Mouse (Mus musculus) midbrain, embryonic 14.5 days (tissue): ENCODE data around the gene St13. TPM values are rescaled to one million over a fixed set of nuclear protein-coding genes. Genes with fewer than 3 reads are reported as not detected.
"Not testable (repeated sequence)": the region's sequence is repeated elsewhere in the genome, so short reads cannot be mapped to it uniquely, and the experiment has no call there.

ENCODE experiments used
- ATAC-seq: fragments of 200-750 bp; cut with Nextera tagmentation; 2 replicates; pipeline ENCODE4 v1.8.0; 2017; ENCODE audit warnings: moderate number of reproducible peaks, moderate library complexity; ENCODE audit not compliant: low FRiP score, low TSS enrichment
- DNase-seq: peaks from one replicate; pipeline ENCODE4 v3.0.0-alpha.2; 2015
- H3K27ac ChIP-seq: fragments of 300-500 bp; sonication (generic); replicated peaks from 2 replicates; pipeline ENCODE4 v1.5.1; 2014; ENCODE audit warnings: mild to moderate bottlenecking, low read depth, low read length, moderate library complexity
- H3K27me3 ChIP-seq: fragments of 300-500 bp; sonication (generic); 2 replicates; pipeline ENCODE4 v1.6.1; 2014; ENCODE audit warnings: low read length, control low read depth, mixed read lengths; ENCODE audit not compliant: control insufficient read depth, insufficient read depth
- H3K36me3 ChIP-seq: fragments of 300-500 bp; sonication (generic); 2 replicates; pipeline ENCODE4 v1.6.1; 2014; ENCODE audit warnings: low read length, control low read depth; ENCODE audit not compliant: control insufficient read depth, insufficient read depth
- H3K4me1 ChIP-seq: fragments of 300-500 bp; sonication (generic); 2 replicates; pipeline ENCODE4 v1.6.1; 2014; ENCODE audit warnings: mild to moderate bottlenecking, antibody characterized with exemption, low read length, control low read depth; ENCODE audit not compliant: control insufficient read depth, insufficient read depth
- H3K4me2 ChIP-seq: fragments of 300-500 bp; sonication (generic); 2 replicates; pipeline ENCODE4 v1.6.1; 2014; ENCODE audit warnings: mild to moderate bottlenecking, low read length, moderate library complexity
- H3K4me3 ChIP-seq: fragments of 300-500 bp; sonication (generic); replicated peaks from 2 replicates; pipeline ENCODE4 v1.5.1; 2014; ENCODE audit warnings: low read depth, low read length
- H3K9ac ChIP-seq: fragments of 300-500 bp; sonication (generic); replicated peaks from 2 replicates; pipeline ENCODE4 v1.6.1; 2014; ENCODE audit warnings: mild to moderate bottlenecking, low read length, moderate library complexity
- H3K9me3 ChIP-seq: fragments of 300-500 bp; sonication (generic); 2 replicates; pipeline ENCODE4 v1.6.1; 2016; ENCODE audit warnings: low read length, control low read depth, mixed read lengths; ENCODE audit not compliant: control insufficient read depth
- WGBS: fragments of 180-500 bp; shearing (Covaris S2); extraction: QIAGEN DNeasy Blood & Tissue Kit; methylation state at CpG from one replicate; pipeline ENCODE4 v1.1.7; 2014; 5-methylcytosine and 5-hydroxymethylcytosine counted together
- polyA plus RNA-seq: library from polyadenylated mRNA; unstranded; fragments of >200 nt; fragmentation: Nextera tagmentation; extraction: Ambion mirVana; gene quantifications from 2 replicates; pipeline ENCODE4 v1.2.1, GENCODE M21; 2014

Gene St13
- polyA plus RNA-seq, 1 experiment from 2014 or later = 179 TPM

GRCm38 (mm10) chr15:81418065-81418464 lies 18.2 kb upstream of the St13 start:
- no peaks in the 10 kb centered on the region for H3K9me3 ChIP-seq
- no peaks in the 10 kb centered on the region for H3K4me1 ChIP-seq
- H3K27me3 ChIP-seq = no peaks in the 10 kb centered on the region
- no peak overlapping the region for H3K27ac ChIP-seq
- DNase-seq (no peak), ATAC-seq (no peak)
- H3K9ac ChIP-seq = no peak overlapping the region
- WGBS = 96% methylated on average over 4 of the region's 4 CpGs
- H3K36me3 ChIP-seq = 0 out of 2 replicates have a peak, but pooled peaks cover 6% of the 10 kb centered on the region
- H3K4me3 ChIP-seq = no peak overlapping the region
- H3K4me2 ChIP-seq = no peak overlapping the region

- not testable (repeated sequence) for H3K27me3 ChIP-seq, ATAC-seq, H3K27ac ChIP-seq, H3K9ac ChIP-seq, H3K9me3 ChIP-seq, H3K36me3 ChIP-seq, H3K4me3 ChIP-seq, H3K4me1 ChIP-seq
- peak; percentile 9 for DNase-seq
- peak overlapping the region; percentile 37 for H3K4me2 ChIP-seq
- WGBS = 6% methylated on average over 22 of the region's 22 CpGs
These were observed 17.0 kb upstream of the St13 start for GRCm38 (mm10) chr15:81416763-81417310.

- no peak within 1 kb of the TSS for H3K4me3 ChIP-seq
- no peaks in the 10 kb centered on the region; the same call in 1 of the 2 replicates for H3K4me1 ChIP-seq
- DNase-seq (no peak), ATAC-seq (no peak)
- no peak within 1 kb of the TSS for H3K9ac ChIP-seq
- H3K27ac ChIP-seq = no peak within 1 kb of the TSS
- H3K36me3 ChIP-seq = 0 out of 2 replicates have a peak, but pooled peaks cover 3% of the 10 kb centered on the region
- H3K27me3 ChIP-seq = no peaks in the 10 kb centered on the region
- H3K9me3 ChIP-seq = no peaks in the 10 kb centered on the region
- no peak within 1 kb of the TSS for H3K4me2 ChIP-seq
- 96% methylated on average over 1 of the region's 1 CpGs for WGBS
These were observed 8.3 kb upstream of the St13 start, which contains the start of gene Dnajb7 for GRCm38 (mm10) chr15:81408199-81408598. Dnajb7 (minus strand) TSS chr15:81408299.

- ATAC-seq (no peak), DNase-seq (no peak)
- Histone ChIP-seq H3K4me2 (no peak overlapping the region), H3K9ac (no peak overlapping the region), H3K4me3 (no peak overlapping the region), H3K36me3 (no peaks in the 10 kb centered on the region), H3K27ac (no peak overlapping the region), H3K4me1 (peaks cover 8% of the 10 kb centered on the region; the same call in 1 of the 2 replicates), H3K27me3 (no peaks in the 10 kb centered on the region), H3K9me3 (no peaks in the 10 kb centered on the region)
- WGBS = 69% methylated on average over 3 of the region's 3 CpGs
These were observed 5.1 kb upstream of the St13 start for GRCm38 (mm10) chr15:81405008-81405407.

GRCm38 (mm10) chr15:81399297-81399637 lies 610 bp downstream of the St13 start:
- ATAC-seq = peak; percentile 67; the same call in 1 of the 2 replicates
- peak overlapping the region; percentile 71 for H3K4me2 ChIP-seq
- under 1% methylated on average over 21 of the region's 21 CpGs for WGBS

GRCm38 (mm10) chr15:81398189-81398588 lies 1.7 kb downstream of the St13 start:
- H3K27ac ChIP-seq = no peak overlapping the region
- peak overlapping the region; percentile 71 for H3K4me2 ChIP-seq
- peak overlapping the region; percentile 94; the same call in 1 of the 2 replicates for H3K9ac ChIP-seq
- H3K4me1 ChIP-seq = peaks cover 25% of the 10 kb centered on the region
- no peaks in the 10 kb centered on the region for H3K27me3 ChIP-seq
- DNase-seq = no peak
- H3K9me3 ChIP-seq = no peaks in the 10 kb centered on the region
- H3K36me3 ChIP-seq = 0 out of 2 replicates have a peak, but pooled peaks cover 2% of the 10 kb centered on the region
- H3K4me3 ChIP-seq = peak overlapping the region; percentile 91
- no peak for ATAC-seq

More at GRCm38 (mm10) chr15:81399297-81399637, 610 bp downstream of the St13 start:
- DNase-seq = no peak
- H3K36me3 ChIP-seq = 0 out of 2 replicates have a peak, but pooled peaks cover 2% of the 10 kb centered on the region
- no peaks in the 10 kb centered on the region for H3K9me3 ChIP-seq
- peak overlapping the region; percentile 91 for H3K4me3 ChIP-seq
- H3K27ac ChIP-seq = peak overlapping the region; percentile 93
- H3K9ac ChIP-seq = peak overlapping the region; percentile 94
- peaks cover 25% of the 10 kb centered on the region for H3K4me1 ChIP-seq
- no peaks in the 10 kb centered on the region for H3K27me3 ChIP-seq

GRCm38 (mm10) chr15:81394211-81394915 lies 5.5 kb downstream of the St13 start:
- H3K4me1 ChIP-seq = peaks cover 18% of the 10 kb centered on the region
- H3K9me3 ChIP-seq = no peaks in the 10 kb centered on the region
- H3K27ac ChIP-seq = no peak overlapping the region
- DNase-seq (no peak), ATAC-seq (no peak)
- peaks cover 26% of the 10 kb centered on the region for H3K36me3 ChIP-seq
- no peaks in the 10 kb centered on the region for H3K27me3 ChIP-seq
- WGBS = 90% methylated on average over 8 of the region's 8 CpGs
- H3K4me3 ChIP-seq = no peak overlapping the region
- H3K4me2 ChIP-seq = no peak overlapping the region
- no peak overlapping the region for H3K9ac ChIP-seq

- Histone ChIP-seq H3K9ac (no peak overlapping the region), H3K4me1 (peaks cover 10% of the 10 kb centered on the region; the same call in 1 of the 2 replicates), H3K27me3 (no peaks in the 10 kb centered on the region), H3K4me3 (no peak overlapping the region), H3K36me3 (peaks cover 36% of the 10 kb centered on the region), H3K4me2 (no peak overlapping the region), H3K27ac (no peak overlapping the region), H3K9me3 (no peaks in the 10 kb centered on the region)
- DNase-seq (no peak), ATAC-seq (no peak)
These were observed 6.9 kb downstream of the St13 start for GRCm38 (mm10) chr15:81392997-81393396.

- Histone ChIP-seq H3K27ac (no peak overlapping the region), H3K4me2 (no peak overlapping the region), H3K9ac (no peak overlapping the region), H3K4me3 (no peak overlapping the region), H3K9me3 (no peaks in the 10 kb centered on the region), H3K36me3 (peaks cover 83% of the 10 kb centered on the region), H3K4me1 (no peaks in the 10 kb centered on the region), H3K27me3 (no peaks in the 10 kb centered on the region)
- ATAC-seq = no peak
- 97% methylated on average over 5 of the region's 5 CpGs for WGBS
- DNase-seq = peak; percentile 5
These were observed 13.6 kb downstream of the St13 start for GRCm38 (mm10) chr15:81386327-81386726.
